Mouse (Mus musculus) liver, postnatal 0 days (tissue): ENCODE measurements around the gene Car5a.

Experiments
- CTCF ChIP-seq: sonication (generic); IDR thresholded peaks from 2 replicates; pipeline ENCODE4 v1.5.1; 2016; ENCODE audit warnings: antibody characterized with exemption, low read depth
- EP300 ChIP-seq: IDR thresholded peaks from 2 replicates; pipeline ENCODE4 v1.6.1; 2016; ENCODE audit warnings: antibody characterized with exemption, low read depth, mild to moderate bottlenecking

- TF ChIP-seq CTCF (no peak), EP300 (no peak)
These were observed 66.8 kb downstream of the Car5a start for GRCm38 (mm10) chr8:121877828-121878480.
